Mouse (Mus musculus) layer of hippocampus, adult 9-10 months (tissue): ENCODE data around the gene Tmem223.
"Not testable (repeated sequence)": the region's sequence is repeated elsewhere in the genome, so short reads cannot be mapped to it uniquely, and the experiment has no call there.

Experiments
- DNase-seq: peaks from one replicate; pipeline ENCODE4 v3.0.0; 2022; ENCODE audit warnings: low spot score

Gene Tmem223

GRCm38 (mm10) chr19:8770567-8771270, at the start of gene Tmem223:
Gene Tmem223, plus strand, starts transcription at chr19:8770996.
- DNase-seq = peak; percentile 56

GRCm38 (mm10) chr19:8721378-8721777, 49.4 kb upstream of the Tmem223 start:
- DNase-seq = no peak

DNA sequence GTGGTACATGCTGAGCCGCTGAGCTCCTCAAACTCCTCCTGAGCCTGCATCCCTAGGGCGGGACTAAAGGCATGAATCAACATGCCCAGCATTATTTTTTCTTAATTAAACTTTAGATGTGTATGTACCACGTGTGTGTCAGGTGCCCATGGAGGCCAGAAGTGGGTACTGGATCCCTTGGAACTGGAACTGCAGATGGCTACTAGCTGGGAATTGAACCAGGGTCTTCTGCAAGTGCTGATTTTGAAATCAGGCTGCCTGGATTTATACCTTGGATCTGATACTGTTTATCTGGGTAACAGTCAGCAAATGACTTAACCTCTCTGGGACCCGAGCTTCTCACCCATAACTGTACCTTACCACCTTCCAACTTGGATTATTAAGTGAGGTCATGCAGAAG, 48.8 kb upstream of the Tmem223 start:
- DNase-seq = no peak

GRCm38 (mm10) chr19:8722559-8722906, 48.3 kb upstream of the Tmem223 start:
- DNase-seq = no peak

GRCm38 (mm10) chr19:8722907-8723573, 47.8 kb upstream of the Tmem223 start, which contains the start of gene Slc3a2:
Gene Slc3a2, minus strand, starts transcription at chr19:8723369.
- peak; percentile 94 for DNase-seq

DNA sequence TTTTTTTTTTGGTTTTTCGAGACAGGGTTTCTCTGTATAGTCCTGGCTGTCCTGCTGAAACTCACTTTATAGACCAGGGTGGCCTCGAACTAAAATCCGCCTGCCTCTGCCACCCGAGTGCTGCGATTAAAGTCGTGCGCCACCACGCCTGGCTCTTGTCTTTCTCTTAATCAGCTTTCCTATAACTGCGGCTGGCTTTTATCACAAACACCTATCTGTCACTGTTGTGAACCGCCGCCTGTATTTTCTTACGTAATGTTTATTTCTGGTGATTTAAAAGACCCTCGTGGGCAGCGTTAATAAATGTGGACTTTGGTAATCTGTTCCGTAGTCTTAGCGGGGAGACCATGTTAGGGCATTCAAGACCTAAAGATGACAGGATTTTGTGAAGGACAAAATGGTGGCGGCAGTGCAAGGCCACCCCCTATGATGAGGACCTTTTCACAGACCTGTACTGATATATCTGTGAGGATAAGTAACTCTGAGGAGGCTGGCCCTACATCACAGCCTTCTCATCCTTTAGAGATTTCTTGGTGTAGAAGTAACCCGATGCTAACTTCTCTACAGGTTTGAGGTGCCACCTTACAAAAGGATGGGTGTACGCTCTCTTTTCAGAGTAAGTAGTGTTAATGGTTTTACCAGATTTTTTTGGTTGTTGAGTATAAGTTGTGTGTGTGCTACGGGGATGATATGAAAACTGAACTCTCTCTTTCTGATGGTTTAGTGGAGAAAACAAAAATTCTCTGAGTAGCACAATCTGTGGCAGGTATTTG, 47.0 kb upstream of the Tmem223 start:
- DNase-seq = no peak

- DNase-seq = no peak
Observed at GRCm38 (mm10) chr19:8724392-8724791, 46.4 kb upstream of the Tmem223 start.

- no peak for DNase-seq
Observed at GRCm38 (mm10) chr19:8725081-8725613, 45.6 kb upstream of the Tmem223 start.

GRCm38 (mm10) chr19:8726609-8727390, 44.0 kb upstream of the Tmem223 start:
- DNase-seq = no peak

GRCm38 (mm10) chr19:8727495-8728114, 43.2 kb upstream of the Tmem223 start:
- DNase-seq = no peak

- DNase-seq = not testable (repeated sequence)
Observed at GRCm38 (mm10) chr19:8728335-8729099, 42.3 kb upstream of the Tmem223 start.

GRCm38 (mm10) chr19:8734334-8734733, 36.5 kb upstream of the Tmem223 start:
- no peak for DNase-seq

DNA sequence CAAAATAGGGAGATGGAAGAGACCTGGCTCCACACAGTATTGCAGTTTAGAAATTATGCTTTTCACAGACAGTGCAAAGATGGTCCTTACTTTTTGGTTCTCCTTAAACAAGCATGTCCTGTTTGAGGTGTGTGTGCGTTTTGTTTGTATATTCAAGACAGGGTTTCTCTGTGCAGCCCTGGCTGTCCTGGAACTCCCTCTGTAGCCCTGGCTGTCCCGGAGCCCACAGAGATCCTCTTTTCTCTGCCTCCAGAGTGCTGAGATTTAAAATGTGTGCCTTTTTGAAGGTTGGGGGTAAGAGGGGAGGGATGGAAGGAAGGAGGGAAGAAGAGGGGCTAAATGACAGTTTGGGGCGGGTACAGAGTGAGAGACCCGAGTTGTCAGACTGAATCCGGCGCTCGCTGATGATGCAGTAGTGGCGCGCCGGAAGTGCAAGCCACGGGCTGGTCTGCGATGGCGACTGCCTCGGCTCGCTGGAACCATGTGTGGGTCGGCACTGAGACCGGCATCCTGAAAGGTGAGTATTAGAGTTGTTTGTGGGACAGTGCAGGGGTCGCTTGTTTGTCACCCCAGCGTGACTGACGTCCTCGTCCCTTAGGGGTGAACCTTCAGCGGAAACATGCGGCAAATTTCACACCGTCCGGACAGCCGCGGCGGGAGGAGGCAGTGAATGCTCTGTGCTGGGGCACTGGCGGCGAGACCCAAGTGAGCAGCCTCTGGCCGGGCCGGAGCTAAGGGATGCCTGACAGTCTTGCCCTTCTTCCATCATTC, 35.2 kb upstream of the Tmem223 start, which contains the start of gene Wdr74:
TSS of gene Wdr74 (plus strand) at position 439 of the 771 bp plus-strand sequence.
- DNase-seq = peak; percentile 78

DNA sequence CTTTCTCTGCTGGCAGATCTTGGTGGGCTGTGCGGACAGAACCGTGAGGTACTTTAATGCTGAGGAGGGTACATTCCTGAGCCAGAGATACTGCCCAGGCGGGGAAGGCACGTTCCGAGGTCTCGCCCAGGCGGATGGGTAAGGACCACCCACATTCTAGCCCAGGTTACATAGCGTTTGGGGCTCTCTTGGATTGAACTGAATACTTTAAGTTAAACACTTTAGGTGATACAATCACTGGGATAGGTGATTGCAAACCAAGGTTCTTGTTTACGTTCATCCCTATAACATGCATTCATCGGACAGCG, 34.7 kb upstream of the Tmem223 start:
- no peak for DNase-seq

GRCm38 (mm10) chr19:8738911-8739310, 31.9 kb upstream of the Tmem223 start:
- no peak for DNase-seq

- no peak for DNase-seq
Observed at GRCm38 (mm10) chr19:8739646-8740045, 31.1 kb upstream of the Tmem223 start.

DNA sequence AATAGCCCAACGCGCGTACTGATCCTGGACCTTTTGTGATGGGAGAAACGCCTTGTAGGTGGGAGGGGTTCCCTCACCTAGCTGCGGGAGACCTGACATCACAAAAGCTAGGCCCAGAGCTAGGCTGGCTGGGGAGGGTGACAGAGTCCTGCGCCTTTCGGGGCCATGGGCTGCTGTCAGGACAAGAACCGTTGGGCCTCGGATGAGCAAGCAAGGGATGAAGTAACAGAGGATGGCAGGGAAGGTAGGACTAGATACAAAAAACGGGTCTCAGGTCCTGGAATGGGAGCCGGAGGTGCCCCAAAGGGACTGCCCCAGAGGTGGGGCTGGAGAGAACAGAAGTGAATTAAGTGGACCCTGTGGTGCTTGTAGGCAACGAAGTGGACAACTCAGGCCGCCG, 30.2 kb upstream of the Tmem223 start, which contains the start of gene 1700092M07Rik:
TSS of gene 1700092M07Rik (plus strand) at position 116 of the 400 bp plus-strand sequence.
- DNase-seq = no peak

DNA sequence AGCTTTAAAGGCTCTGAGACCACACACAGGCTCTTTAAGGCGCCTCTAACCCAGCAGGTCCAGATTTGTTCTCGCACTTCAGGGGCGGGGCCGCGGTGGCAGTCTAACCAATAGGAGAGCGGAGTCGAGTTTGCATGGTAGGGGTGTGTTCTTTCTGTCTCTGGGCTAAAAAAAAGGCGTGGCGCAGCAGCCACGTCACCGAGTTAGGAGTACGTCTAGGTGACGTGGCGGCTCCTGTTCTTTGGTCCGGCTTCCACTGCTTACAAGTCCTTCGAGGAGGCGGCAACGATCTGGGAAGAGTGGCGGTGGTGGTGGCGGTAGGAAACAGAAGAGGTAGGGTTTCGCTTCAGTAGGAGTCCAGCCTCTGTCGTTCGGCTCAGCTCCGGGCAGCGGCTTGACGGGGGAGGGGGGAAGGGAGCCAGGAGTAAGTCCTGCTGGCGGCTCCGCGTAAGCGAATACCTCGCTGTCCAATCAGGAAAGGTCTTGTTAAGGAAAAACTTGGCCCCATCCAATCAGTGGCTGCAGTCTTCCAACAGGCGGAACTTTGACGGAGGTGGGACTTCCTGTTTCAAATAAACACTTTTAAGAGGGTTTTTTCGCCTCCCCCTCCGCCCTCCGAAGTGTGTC, 29.4 kb upstream of the Tmem223 start, which contains the start of gene Stx5a:
TSS of gene Stx5a (plus strand) at position 171 of the 627 bp plus-strand sequence.
- peak; percentile 97 for DNase-seq

DNA sequence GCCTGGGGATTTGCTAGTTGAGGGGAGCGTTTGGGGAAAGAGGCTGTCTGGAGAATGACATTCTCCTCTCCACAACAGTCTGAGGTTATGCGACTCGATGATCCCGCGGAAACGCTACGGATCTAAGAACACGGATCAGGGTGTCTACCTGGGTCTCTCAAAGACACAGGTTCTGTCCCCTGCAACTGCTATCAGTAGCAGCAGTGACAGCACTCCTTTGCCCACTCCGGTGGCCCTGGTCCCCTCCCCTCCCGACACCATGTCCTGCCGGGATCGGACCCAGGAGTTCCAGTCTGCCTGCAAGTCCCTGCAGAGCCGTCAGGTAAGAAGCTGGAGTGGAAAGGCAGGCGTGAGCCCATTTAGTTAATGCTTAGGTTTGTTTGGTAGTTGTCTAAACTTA, 28.6 kb upstream of the Tmem223 start:
- no peak for DNase-seq
